In genomic region chr2:13183124-13183523, GRCm38 (mm10) we compare ENCODE assay signal across 22 mouse cellular contexts.
DNase-seq lines count a peak whose midpoint lies in the region; ATAC-seq lines count a peak whose summit lies in the region.
"Had no signal": no experiment of that assay in that cellular context is flagged by ENCODE, and none has a peak within 500 bp of the region (broad histone marks: within the 10 kb centered on the region; RNA-seq: fewer than 3 reads in every experiment).

No protein-coding gene starts in this region.

- no peak for DNase-seq in heart, embryonic 10.5 days (ENCODE audit: low spot score)
- DNase-seq in heart, postnatal 36 days: no peak
- no peak for DNase-seq in liver, embryonic 11.5 days (ENCODE audit: low spot score)
- DNase-seq in embryo, embryonic 11 days: no peak
- DNase-seq: adrenal gland, postnatal 14 days; cerebellum, adult 11-12 months; cerebellum, postnatal 10 days; forebrain, postnatal 0 days; kidney, adult 2 months; kidney, postnatal 10 days; layer of hippocampus, postnatal 36 days; midbrain, embryonic 14.5 days; thymus, adult 2 months; thymus, postnatal 4 days had no signal

- intact Hi-C loops in heart, postnatal 36 days (cut with DNase I): no loop called here

- no peaks in the 10 kb centered on the region for H3K27me3 ChIP-seq in heart, embryonic 10.5 days (ENCODE audit: insufficient read depth, poor library complexity, severe bottlenecking)
- no peaks in the 10 kb centered on the region for H3K27me3 ChIP-seq in liver, embryonic 12.5 days (replicated peaks)
- no peaks in the 10 kb centered on the region for H3K27me3 ChIP-seq in liver, embryonic 11.5 days (replicated peaks; ENCODE audit: control insufficient read depth, insufficient read depth, low read length)
- no peaks in the 10 kb centered on the region for H3K27me3 ChIP-seq in megakaryocyte, embryonic 14.5 days (replicated peaks)
- H3K27me3 ChIP-seq in liver, embryonic 16.5 days (ENCODE audit: control insufficient read depth, insufficient read depth, low read depth, low read length): no peaks in the 10 kb centered on the region
- H3K27me3 ChIP-seq: forebrain, embryonic 12.5 days; liver, embryonic 15.5 days had no signal

- no peaks in the 10 kb centered on the region for H3K9me3 ChIP-seq in heart, embryonic 10.5 days
- no peaks in the 10 kb centered on the region for H3K9me3 ChIP-seq in liver, embryonic 12.5 days (replicated peaks)
- no peaks in the 10 kb centered on the region for H3K9me3 ChIP-seq in liver, embryonic 11.5 days (ENCODE audit: control insufficient read depth, low read length)
- no peaks in the 10 kb centered on the region for H3K9me3 ChIP-seq in megakaryocyte, embryonic 14.5 days
- no peaks in the 10 kb centered on the region for H3K9me3 ChIP-seq in liver, embryonic 16.5 days (replicated peaks; ENCODE audit: control insufficient read depth, low read length)
- H3K9me3 ChIP-seq: forebrain, embryonic 12.5 days; liver, embryonic 15.5 days had no signal

- 86% methylated on average over 3 of the region's 3 CpGs for WGBS in heart, embryonic 10.5 days
- 69% methylated on average over 3 of the region's 3 CpGs for WGBS in liver, embryonic 12.5 days (ENCODE audit: insufficient replicate concordance)
- WGBS in liver, embryonic 11.5 days: 81% methylated on average over 3 of the region's 3 CpGs
- 66% methylated on average over 3 of the region's 3 CpGs for whole genome bisulfite sequencing in liver, embryonic 16.5 days (ENCODE audit: insufficient replicate concordance)

- H3K27ac ChIP-seq in heart, embryonic 10.5 days: 0 out of 2 replicates have a peak overlapping the region, but pooled peaks have one; percentile 37
- H3K27ac ChIP-seq in liver, embryonic 12.5 days: peak overlapping the region; percentile 77
- H3K27ac ChIP-seq in liver, embryonic 11.5 days (ENCODE audit: low read depth, low read length): no peak overlapping the region
- H3K27ac ChIP-seq in liver, embryonic 16.5 days (ENCODE audit: low read length): no peak overlapping the region
- H3K27ac ChIP-seq: forebrain, embryonic 12.5 days; liver, embryonic 15.5 days had no signal

- ATAC-seq in liver, embryonic 12.5 days: peak; percentile 31; the same call in 1 of the 2 replicates
- no peak for ATAC-seq in liver, embryonic 11.5 days (replicated peaks; ENCODE audit: low FRiP score)
- no peak for ATAC-seq in megakaryocyte, adult 5-6 weeks (ENCODE audit: poor library complexity, severe bottlenecking)
- peak; percentile 42; the same call in 1 of the 2 replicates for ATAC-seq in liver, embryonic 16.5 days (ENCODE audit: low read depth)
- ATAC-seq: forebrain, postnatal 0 days; hindbrain, embryonic 16.5 days had no signal

- no peak overlapping the region for H3K4me3 ChIP-seq in heart, embryonic 10.5 days
- no peak overlapping the region for H3K4me3 ChIP-seq in liver, embryonic 12.5 days
- no peak overlapping the region for H3K4me3 ChIP-seq in liver, embryonic 11.5 days (ENCODE audit: low read depth, low read length)
- H3K4me3 ChIP-seq in megakaryocyte, embryonic 14.5 days (replicated peaks): peak overlapping the region; percentile 76
- H3K4me3 ChIP-seq in liver, embryonic 16.5 days (ENCODE audit: low read depth, low read length): no peak overlapping the region
- H3K4me3 ChIP-seq: erythroblast, embryonic 14.5 days; forebrain, embryonic 12.5 days; liver, embryonic 15.5 days had no signal

- H3K36me3 ChIP-seq in heart, embryonic 10.5 days: peaks cover 10% of the 10 kb centered on the region; the same call in 1 of the 2 replicates
- no peaks in the 10 kb centered on the region for H3K36me3 ChIP-seq in liver, embryonic 12.5 days
- H3K36me3 ChIP-seq in liver, embryonic 11.5 days (ENCODE audit: control insufficient read depth, insufficient read depth, low read length): no peaks in the 10 kb centered on the region
- peaks cover 69% of the 10 kb centered on the region for H3K36me3 ChIP-seq in megakaryocyte, embryonic 14.5 days (replicated peaks; ENCODE audit: low read length)
- H3K36me3 ChIP-seq in liver, embryonic 16.5 days (ENCODE audit: control insufficient read depth, insufficient read depth): no peaks in the 10 kb centered on the region
- H3K36me3 ChIP-seq: forebrain, embryonic 12.5 days; liver, embryonic 15.5 days had no signal

- H3K4me2 ChIP-seq in liver, embryonic 12.5 days: no peak overlapping the region
- no peak overlapping the region for H3K4me2 ChIP-seq in liver, embryonic 11.5 days
- H3K4me2 ChIP-seq in liver, embryonic 16.5 days (ENCODE audit: low read depth, low read length): no peak overlapping the region
- H3K4me2 ChIP-seq: forebrain, embryonic 12.5 days; liver, embryonic 15.5 days had no signal

- 0 out of 2 replicates have a peak, but pooled peaks cover 4% of the 10 kb centered on the region for H3K4me1 ChIP-seq in heart, embryonic 10.5 days
- peaks cover 12% of the 10 kb centered on the region for H3K4me1 ChIP-seq in liver, embryonic 12.5 days
- H3K4me1 ChIP-seq in liver, embryonic 11.5 days (replicated peaks; ENCODE audit: control insufficient read depth, insufficient read depth, low read length): peaks cover 7% of the 10 kb centered on the region
- peaks cover 22% of the 10 kb centered on the region for H3K4me1 ChIP-seq in megakaryocyte, embryonic 14.5 days
- H3K4me1 ChIP-seq in liver, embryonic 16.5 days (ENCODE audit: control insufficient read depth, low read depth, low read length): peaks cover 4% of the 10 kb centered on the region
- H3K4me1 ChIP-seq: forebrain, embryonic 12.5 days had no signal

- H3K9ac ChIP-seq in liver, embryonic 12.5 days: no peak overlapping the region
- H3K9ac ChIP-seq in liver, embryonic 11.5 days (ENCODE audit: low read depth, low read length): no peak overlapping the region
- no peak overlapping the region for H3K9ac ChIP-seq in liver, embryonic 16.5 days (ENCODE audit: low read depth, low read length)
- H3K9ac ChIP-seq: forebrain, embryonic 12.5 days; forebrain, postnatal 0 days; liver, embryonic 15.5 days had no signal

Comparison
In these comparisons a context has a peak if more than half of its experiments do, and no peak if none do; other contexts are left out.
1. H3K27ac ChIP-seq: peak in heart, embryonic 10.5 days (single experiment) and liver, embryonic 12.5 days (single experiment); none in liver, embryonic 11.5 days (single experiment) and liver, embryonic 16.5 days (single experiment).
2. ATAC-seq: peak in liver, embryonic 12.5 days (single experiment) and liver, embryonic 16.5 days (single experiment); none in liver, embryonic 11.5 days (single experiment) and megakaryocyte, adult 5-6 weeks (single experiment).